ENCODE assay signal across 17 mouse cellular contexts in the genomic region with DNA sequence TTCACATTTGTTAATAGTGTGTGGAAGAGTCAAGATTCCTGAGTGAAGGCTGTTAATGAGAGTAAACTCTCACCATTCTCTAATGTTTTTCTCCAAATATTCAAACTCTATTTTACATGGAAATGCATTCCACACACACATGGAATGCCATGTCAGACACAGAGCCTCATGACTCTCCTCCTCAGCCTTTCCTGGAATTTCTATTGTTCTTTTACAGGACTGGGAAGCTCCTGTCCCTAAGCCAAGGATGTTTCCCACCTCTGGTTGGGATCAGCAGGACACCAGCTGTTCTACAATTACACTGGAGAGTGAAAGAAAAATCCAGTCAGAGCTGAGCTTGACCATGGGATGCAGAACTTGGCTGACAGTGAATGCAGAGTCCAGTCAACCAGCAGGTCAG.
"Had no signal": no experiment of that assay in that cellular context is flagged by ENCODE, and none has a peak within 500 bp of the region (broad histone marks: within the 10 kb centered on the region; RNA-seq: fewer than 3 reads in every experiment).

No protein-coding gene starts in this region.

- H3K27ac ChIP-seq: left cerebral cortex, adult 2 months; liver, embryonic 13.5 days; midbrain, embryonic 10.5 days; midbrain, embryonic 13.5 days; neural tube, embryonic 13.5 days had no signal

- DNase-seq: kidney, adult 18-20 months; kidney, adult 9 months; kidney, postnatal 25 days; layer of hippocampus, postnatal 36 days; liver, embryonic 13.5 days; lung, adult 2 months; lung, postnatal 36 days; retina, postnatal 1 day; thymus, adult 18-20 months; thymus, postnatal 36 days had no signal

- H3K36me3 ChIP-seq: liver, embryonic 13.5 days; midbrain, embryonic 10.5 days; midbrain, embryonic 13.5 days; neural tube, embryonic 13.5 days had no signal

- H3K4me3 ChIP-seq: left cerebral cortex, adult 2 months; liver, embryonic 13.5 days; megakaryocyte, embryonic 14.5 days; midbrain, embryonic 10.5 days; midbrain, embryonic 13.5 days; myocyte; neural tube, embryonic 13.5 days had no signal

- H3K9ac ChIP-seq: liver, embryonic 13.5 days; midbrain, embryonic 13.5 days; neural tube, embryonic 13.5 days had no signal

- H3K4me1 ChIP-seq: liver, embryonic 13.5 days; midbrain, embryonic 13.5 days; neural tube, embryonic 13.5 days had no signal

- H3K27me3 ChIP-seq: liver, embryonic 13.5 days; midbrain, embryonic 13.5 days; neural tube, embryonic 13.5 days had no signal

- H3K9me3 ChIP-seq: liver, embryonic 13.5 days; megakaryocyte, embryonic 14.5 days; midbrain, embryonic 10.5 days; midbrain, embryonic 13.5 days; neural tube, embryonic 13.5 days had no signal

- ATAC-seq: midbrain, embryonic 13.5 days; midbrain, embryonic 16.5 days had no signal

- H3K4me2 ChIP-seq: liver, embryonic 13.5 days; midbrain, embryonic 13.5 days; neural tube, embryonic 13.5 days had no signal
